Mouse (Mus musculus) lung, embryonic 14.5 days (tissue): Measurements from ENCODE around the gene Snx20. TPM values are rescaled to one million over a fixed set of nuclear protein-coding genes. Genes with fewer than 3 reads are reported as not detected.

ENCODE experiments used
- ATAC-seq: fragments of 200-750 bp; cut with Nextera tagmentation; 2 replicates; pipeline ENCODE4 v1.8.0; 2017; ENCODE audit warnings: mild to moderate bottlenecking, moderate TSS enrichment, moderate library complexity; ENCODE audit not compliant: insufficient read depth
- DNase-seq: peaks from one replicate; pipeline ENCODE4 v3.0.0-alpha.2; 2015
- H3K27ac ChIP-seq: fragments of 300-500 bp; sonication (generic); 2 replicates; pipeline ENCODE4 v1.5.1; 2014; ENCODE audit warnings: low read depth, mild to moderate bottlenecking, moderate library complexity
- H3K27me3 ChIP-seq: fragments of 300-500 bp; sonication (generic); 2 replicates; pipeline ENCODE4 v1.6.1; 2014; ENCODE audit warnings: low read length, control low read depth; ENCODE audit not compliant: insufficient read depth
- H3K36me3 ChIP-seq: fragments of 300-500 bp; sonication (generic); 2 replicates; pipeline ENCODE4 v1.6.1; 2014; ENCODE audit warnings: control low read depth; ENCODE audit not compliant: insufficient read depth
- H3K4me1 ChIP-seq: fragments of 300-500 bp; sonication (generic); 2 replicates; pipeline ENCODE4 v1.6.1; 2014; ENCODE audit warnings: antibody characterized with exemption, control low read depth; ENCODE audit not compliant: insufficient read depth
- H3K4me2 ChIP-seq: fragments of 300-500 bp; sonication (generic); 2 replicates; pipeline ENCODE4 v1.6.1; 2014; ENCODE audit warnings: mild to moderate bottlenecking
- H3K4me3 ChIP-seq: fragments of 300-500 bp; sonication (generic); 2 replicates; pipeline ENCODE4 v1.5.1; 2014; ENCODE audit warnings: low read depth, low read length
- H3K9ac ChIP-seq: fragments of 300-500 bp; sonication (generic); 2 replicates; pipeline ENCODE4 v1.6.1; 2014
- H3K9me3 ChIP-seq: fragments of 300-500 bp; sonication (generic); 2 replicates; pipeline ENCODE4 v1.6.1; 2016; ENCODE audit warnings: low read depth, low read length, control low read depth
- CTCF ChIP-seq: IDR thresholded peaks from 2 replicates; pipeline ENCODE4 v1.5.1; 2016; ENCODE audit warnings: antibody characterized with exemption, low read depth
- WGBS: fragments of 180-500 bp; shearing (Covaris S2); extraction: QIAGEN DNeasy Blood & Tissue Kit; methylation state at CpG from one replicate; pipeline ENCODE4 v1.1.7; 2014; 5-methylcytosine and 5-hydroxymethylcytosine counted together
- polyA plus RNA-seq: library from polyadenylated mRNA; unstranded; fragments of >200 nt; fragmentation: Nextera tagmentation; extraction: Ambion mirVana; gene quantifications from 2 replicates; pipeline ENCODE4 v1.2.1, GENCODE M21; 2014

Snx20 gene
- polyA plus RNA-seq = 2.9 TPM in 2 replicates

DNA sequence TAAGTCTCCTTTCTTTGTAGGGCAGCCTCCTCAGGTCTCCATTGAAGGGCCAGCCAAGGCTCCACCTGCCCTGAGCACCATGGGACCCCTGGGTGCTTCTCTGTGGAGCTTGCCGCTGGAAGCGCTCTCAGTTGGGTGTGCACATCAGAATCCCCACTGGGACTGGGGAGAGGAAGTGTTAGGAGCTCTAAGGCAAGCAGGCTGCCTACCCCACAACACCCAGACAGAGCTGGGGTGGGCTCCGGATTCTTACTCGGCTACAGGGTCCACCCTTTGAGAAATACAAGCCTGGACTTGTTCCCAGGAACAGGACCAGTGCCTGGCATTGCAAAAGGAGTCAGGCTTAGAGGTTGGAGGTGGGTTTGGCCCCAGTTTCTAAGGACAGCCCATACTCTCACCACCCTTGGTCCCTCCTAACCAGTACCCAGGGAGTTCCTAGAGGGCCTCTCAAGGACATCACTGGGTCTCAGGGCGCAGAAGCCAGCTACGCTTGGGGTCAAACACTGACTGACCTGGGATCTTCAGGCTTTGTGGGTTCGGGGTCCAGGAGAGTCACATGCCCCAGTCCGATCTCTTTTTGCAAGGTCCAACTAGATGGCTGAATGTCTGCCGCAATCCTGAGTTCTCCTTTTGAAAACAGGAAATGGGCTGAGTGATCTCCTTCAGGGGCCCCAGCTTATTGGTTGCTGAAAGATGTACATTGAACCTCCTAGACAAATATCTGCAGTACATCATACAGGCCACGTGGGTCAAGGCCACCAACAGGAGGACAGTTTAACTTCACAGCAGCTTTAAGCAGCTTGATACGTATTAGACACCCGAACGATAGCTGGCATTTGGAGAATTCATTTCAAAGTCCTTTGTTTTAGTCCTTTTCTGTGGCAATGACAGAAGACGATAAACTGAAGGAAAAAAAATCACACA is at the start of gene Snx20:
Gene Snx20, minus strand, starts transcription at position 655 of the 924 bp plus-strand sequence.
- no peak within 1 kb of the TSS; the same call in 1 of the 2 replicates for H3K9ac ChIP-seq
- 62% methylated on average over 14 of the region's 14 CpGs for WGBS
- no peaks in the 10 kb centered on the region for H3K36me3 ChIP-seq
- no peaks in the 10 kb centered on the region; the same call in 1 of the 2 replicates for H3K4me1 ChIP-seq
- peak; percentile 52 for ATAC-seq
- peak within 1 kb of the TSS; percentile 12 for H3K4me3 ChIP-seq
- H3K27me3 ChIP-seq = no peaks in the 10 kb centered on the region
- DNase-seq = peak; percentile 41
- peak within 1 kb of the TSS; percentile 18; the same call in 1 of the 2 replicates for H3K4me2 ChIP-seq
- no peak within 1 kb of the TSS for H3K27ac ChIP-seq
- H3K9me3 ChIP-seq = no peaks in the 10 kb centered on the region
- TF ChIP-seq CTCF = no peak

DNA sequence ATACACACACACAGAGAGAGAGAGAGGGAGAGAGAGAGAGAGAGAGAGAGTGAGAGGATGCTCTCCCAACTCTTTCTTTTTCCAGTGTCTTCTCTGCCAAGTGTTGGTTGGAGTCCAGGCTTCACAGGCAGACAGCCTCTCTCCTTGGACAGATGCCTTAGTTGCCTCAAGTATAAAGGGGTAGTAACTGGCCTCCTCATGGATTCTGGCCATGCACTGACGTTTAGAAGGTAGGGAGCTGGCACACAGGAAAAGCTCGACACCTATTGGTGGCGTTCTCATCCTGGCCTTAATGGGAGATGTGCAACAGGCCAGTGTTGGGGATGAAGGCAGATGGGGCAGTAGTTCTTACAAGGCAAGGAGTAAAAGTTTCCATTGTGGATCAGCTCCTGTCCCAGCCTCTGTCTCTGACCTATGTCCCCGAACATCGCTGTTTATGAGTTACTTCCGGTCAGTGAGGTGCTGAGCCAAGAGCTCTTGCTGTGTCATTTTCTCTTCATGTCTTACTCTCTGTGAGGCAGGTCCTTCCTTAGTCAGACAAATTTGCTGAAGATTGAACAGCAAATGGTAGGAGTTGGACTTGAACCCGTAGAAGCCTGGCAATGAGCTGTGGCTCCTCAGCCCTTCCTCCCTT is 47.8 kb upstream of the Snx20 start:
- H3K9ac ChIP-seq = no peak overlapping the region
- no peak overlapping the region for H3K27ac ChIP-seq
- H3K9me3 ChIP-seq = no peaks in the 10 kb centered on the region
- H3K4me2 ChIP-seq = no peak overlapping the region
- no peak overlapping the region for H3K4me3 ChIP-seq
- peaks cover 8% of the 10 kb centered on the region for H3K4me1 ChIP-seq
- no peaks in the 10 kb centered on the region for H3K27me3 ChIP-seq
- DNase-seq (peak; percentile 49), ATAC-seq (no peak)
- 68% methylated on average over 7 of the region's 7 CpGs for WGBS
- H3K36me3 ChIP-seq = no peaks in the 10 kb centered on the region
- TF ChIP-seq CTCF = no peak

DNA sequence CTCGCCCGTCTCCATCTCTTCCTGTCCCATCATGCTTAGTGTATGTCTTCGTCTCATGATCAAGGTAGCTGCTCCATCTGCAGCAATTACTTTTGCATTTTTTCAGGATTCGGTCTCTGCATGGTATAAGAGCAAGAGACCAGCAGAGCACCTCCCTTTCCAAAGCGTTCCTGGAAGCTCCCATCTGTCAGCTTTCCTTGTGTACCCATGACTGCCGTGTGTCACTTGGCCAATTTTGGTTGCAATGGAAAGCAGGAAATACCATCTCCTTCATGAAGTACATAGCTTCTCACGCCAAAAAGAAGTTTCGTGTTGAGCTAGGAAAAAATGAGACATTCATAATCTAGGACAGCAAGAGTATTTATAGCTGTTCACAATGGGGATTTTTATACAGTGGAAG is 45.1 kb upstream of the Snx20 start:
- Histone ChIP-seq H3K4me3 (no peak overlapping the region), H3K9me3 (no peaks in the 10 kb centered on the region), H3K9ac (no peak overlapping the region), H3K36me3 (no peaks in the 10 kb centered on the region), H3K27me3 (no peaks in the 10 kb centered on the region), H3K4me2 (no peak overlapping the region), H3K4me1 (no peaks in the 10 kb centered on the region; the same call in none of the 2 replicates), H3K27ac (no peak overlapping the region)
- DNase-seq (no peak), ATAC-seq (no peak)
- no peak for TF ChIP-seq CTCF
- WGBS = 82% methylated on average over 8 of the region's 8 CpGs

DNA sequence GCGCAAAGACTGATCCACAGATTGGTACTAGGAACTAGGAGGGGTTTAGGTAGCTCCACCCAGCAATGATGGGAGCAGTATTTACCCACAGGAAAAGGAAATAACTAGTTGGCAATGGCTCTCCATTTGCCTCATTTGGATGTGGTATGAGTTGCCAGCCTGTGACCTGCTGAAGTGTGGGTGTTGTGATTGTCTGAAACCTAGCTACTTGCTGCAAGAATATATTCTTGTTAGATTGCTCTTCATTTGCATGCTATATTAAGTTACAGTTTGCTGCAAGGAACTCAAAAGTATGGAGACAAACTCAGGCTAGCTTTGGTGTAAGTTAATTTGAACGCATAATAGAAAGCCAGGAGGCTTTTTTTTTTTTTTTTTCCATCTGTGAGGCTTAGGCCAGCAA is 44.6 kb upstream of the Snx20 start:
- Histone ChIP-seq H3K27ac (no peak overlapping the region), H3K36me3 (no peaks in the 10 kb centered on the region)
- no peak for ATAC-seq

DNA sequence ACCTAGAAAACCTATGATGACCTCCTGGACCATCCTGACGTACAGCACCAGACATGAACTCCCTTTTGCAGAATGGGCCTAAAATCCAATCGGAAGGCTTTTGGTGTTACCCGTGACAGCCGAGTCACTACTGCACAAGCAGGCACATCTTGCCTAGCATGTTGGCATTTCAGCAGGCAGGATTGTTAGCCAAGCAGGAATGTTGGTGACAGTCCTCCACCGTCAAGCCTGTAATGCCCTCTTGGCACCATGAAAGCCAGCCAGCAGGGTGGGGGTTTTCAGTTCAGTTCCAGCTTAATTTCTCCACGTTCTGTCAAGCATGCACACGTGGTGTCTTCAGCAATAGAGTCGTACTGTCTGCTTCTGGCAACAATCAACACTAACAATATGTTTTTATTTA is 41.1 kb upstream of the Snx20 start:
- Histone ChIP-seq H3K4me2 (no peak overlapping the region), H3K9ac (no peak overlapping the region), H3K27ac (no peak overlapping the region), H3K9me3 (no peaks in the 10 kb centered on the region), H3K4me3 (no peak overlapping the region), H3K27me3 (no peaks in the 10 kb centered on the region), H3K4me1 (no peaks in the 10 kb centered on the region), H3K36me3 (no peaks in the 10 kb centered on the region)
- 79% methylated on average over 8 of the region's 8 CpGs for WGBS
- no peak for TF ChIP-seq CTCF
- no peak for ATAC-seq
- DNase-seq = no peak

More for the DNA sequence above, 44.6 kb upstream of the Snx20 start:
- no peak overlapping the region for H3K4me2 ChIP-seq
- DNase-seq = no peak
- no peak overlapping the region for H3K4me3 ChIP-seq
- H3K4me1 ChIP-seq = no peaks in the 10 kb centered on the region; the same call in 1 of the 2 replicates
- 93% methylated on average over 2 of the region's 2 CpGs for WGBS
- H3K27me3 ChIP-seq = no peaks in the 10 kb centered on the region
- no peaks in the 10 kb centered on the region for H3K9me3 ChIP-seq
- H3K9ac ChIP-seq = no peak overlapping the region
- no peak for TF ChIP-seq CTCF

DNA sequence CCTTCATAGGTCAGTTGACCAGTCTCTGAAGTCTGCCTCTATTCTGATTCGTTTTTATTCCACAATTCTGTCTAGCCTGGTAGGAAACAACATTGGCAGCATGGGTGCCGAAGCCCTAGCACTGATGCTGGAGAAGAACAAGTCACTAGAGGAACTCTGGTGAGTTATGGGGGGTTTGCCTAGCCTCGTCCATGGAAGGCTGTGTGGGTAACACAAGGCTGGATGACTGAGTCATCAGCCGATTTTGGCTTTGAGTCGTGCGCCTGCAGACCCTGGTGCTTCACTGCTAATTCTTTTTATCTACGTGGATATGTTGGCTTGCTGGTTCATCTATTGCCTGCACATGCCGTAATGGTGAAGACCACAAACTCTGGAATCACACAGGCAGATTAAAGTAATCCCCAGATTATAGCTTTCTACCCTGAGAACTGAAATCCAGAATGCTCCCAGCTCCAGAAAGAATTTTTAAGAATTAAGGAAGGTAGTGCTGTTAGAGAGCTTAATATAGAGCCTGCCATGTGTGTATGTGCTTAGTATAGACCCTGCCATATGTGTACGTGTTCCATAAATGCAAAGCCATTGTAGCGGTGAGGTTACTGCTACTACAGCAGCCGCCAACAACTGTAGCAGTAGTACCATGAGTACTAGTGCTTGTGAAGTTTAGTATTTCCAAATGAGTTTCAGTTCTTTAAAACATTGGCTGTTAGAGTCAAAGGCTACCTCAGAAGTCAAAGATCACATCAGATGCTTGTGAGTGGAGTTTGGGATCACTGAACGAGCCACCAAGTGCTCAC is 39.6 kb upstream of the Snx20 start:
- Histone ChIP-seq H3K27me3 (no peaks in the 10 kb centered on the region), H3K36me3 (no peaks in the 10 kb centered on the region), H3K4me3 (no peak overlapping the region), H3K27ac (no peak overlapping the region), H3K9ac (no peak overlapping the region), H3K9me3 (no peaks in the 10 kb centered on the region), H3K4me2 (no peak overlapping the region), H3K4me1 (no peaks in the 10 kb centered on the region)
- no peak for DNase-seq
- no peak for ATAC-seq
- no peak for TF ChIP-seq CTCF
- WGBS = 80% methylated on average over 12 of the region's 12 CpGs
